Mouse (Mus musculus) liver, embryonic 11.5 days (tissue): ENCODE results near the gene Ppdpf. TPM values are rescaled to one million over a fixed set of nuclear protein-coding genes. Genes with fewer than 3 reads are reported as not detected.

ENCODE experiments used
- ATAC-seq: fragments of 200-750 bp; cut with Nextera tagmentation; replicated peaks from 2 replicates; pipeline ENCODE4 v1.8.0; 2017; ENCODE audit warnings: moderate number of reproducible peaks, mild to moderate bottlenecking, moderate TSS enrichment, moderate library complexity; ENCODE audit not compliant: low FRiP score
- DNase-seq: peaks from one replicate; pipeline ENCODE4 v3.0.0-alpha.2; 2017; ENCODE audit warnings: low spot score
- H3K27ac ChIP-seq: fragments of 300-500 bp; sonication (generic); 2 replicates; pipeline ENCODE4 v1.5.1; 2014; ENCODE audit warnings: mild to moderate bottlenecking, low read depth, low read length, control low read depth
- H3K27me3 ChIP-seq: fragments of 300-500 bp; sonication (generic); replicated peaks from 2 replicates; pipeline ENCODE4 v1.6.1; 2014; ENCODE audit warnings: low read length, mixed read lengths; ENCODE audit not compliant: control insufficient read depth, insufficient read depth
- H3K36me3 ChIP-seq: fragments of 300-500 bp; sonication (generic); 2 replicates; pipeline ENCODE4 v1.6.1; 2014; ENCODE audit warnings: mild to moderate bottlenecking, low read length, moderate library complexity, mixed read lengths; ENCODE audit not compliant: control insufficient read depth, insufficient read depth
- H3K4me1 ChIP-seq: fragments of 300-500 bp; sonication (generic); replicated peaks from 2 replicates; pipeline ENCODE4 v1.6.1; 2014; ENCODE audit warnings: low read length, mixed read lengths; ENCODE audit not compliant: control insufficient read depth, insufficient read depth
- H3K4me2 ChIP-seq: fragments of 300-500 bp; sonication (generic); 2 replicates; pipeline ENCODE4 v1.6.1; 2014; ENCODE audit warnings: mild to moderate bottlenecking, control low read depth, moderate library complexity
- H3K4me3 ChIP-seq: fragments of 300-500 bp; sonication (generic); 2 replicates; pipeline ENCODE4 v1.5.1; 2014; ENCODE audit warnings: low read depth, low read length, control low read depth
- H3K9ac ChIP-seq: fragments of 300-500 bp; sonication (generic); 2 replicates; pipeline ENCODE4 v1.6.1; 2014; ENCODE audit warnings: low read depth, low read length, control low read depth
- H3K9me3 ChIP-seq: fragments of 300-500 bp; sonication (generic); 2 replicates; pipeline ENCODE4 v1.6.1; 2016; ENCODE audit warnings: low read length, inconsistent platforms, mixed read lengths; ENCODE audit not compliant: control insufficient read depth
- WGBS: fragments of 180-500 bp; shearing (Covaris S2); extraction: QIAGEN DNeasy Blood & Tissue Kit; methylation state at CpG from one replicate; pipeline ENCODE4 v1.1.7; 2014; 5-methylcytosine and 5-hydroxymethylcytosine counted together
- polyA plus RNA-seq: library from polyadenylated mRNA; unstranded; fragments of >200 nt; fragmentation: Nextera tagmentation; extraction: Ambion mirVana; gene quantifications from 2 replicates; pipeline ENCODE4 v1.2.1, GENCODE M21; 2014

Gene Ppdpf
- polyA plus RNA-seq, 1 experiment from 2014 or later: 179 TPM

DNA sequence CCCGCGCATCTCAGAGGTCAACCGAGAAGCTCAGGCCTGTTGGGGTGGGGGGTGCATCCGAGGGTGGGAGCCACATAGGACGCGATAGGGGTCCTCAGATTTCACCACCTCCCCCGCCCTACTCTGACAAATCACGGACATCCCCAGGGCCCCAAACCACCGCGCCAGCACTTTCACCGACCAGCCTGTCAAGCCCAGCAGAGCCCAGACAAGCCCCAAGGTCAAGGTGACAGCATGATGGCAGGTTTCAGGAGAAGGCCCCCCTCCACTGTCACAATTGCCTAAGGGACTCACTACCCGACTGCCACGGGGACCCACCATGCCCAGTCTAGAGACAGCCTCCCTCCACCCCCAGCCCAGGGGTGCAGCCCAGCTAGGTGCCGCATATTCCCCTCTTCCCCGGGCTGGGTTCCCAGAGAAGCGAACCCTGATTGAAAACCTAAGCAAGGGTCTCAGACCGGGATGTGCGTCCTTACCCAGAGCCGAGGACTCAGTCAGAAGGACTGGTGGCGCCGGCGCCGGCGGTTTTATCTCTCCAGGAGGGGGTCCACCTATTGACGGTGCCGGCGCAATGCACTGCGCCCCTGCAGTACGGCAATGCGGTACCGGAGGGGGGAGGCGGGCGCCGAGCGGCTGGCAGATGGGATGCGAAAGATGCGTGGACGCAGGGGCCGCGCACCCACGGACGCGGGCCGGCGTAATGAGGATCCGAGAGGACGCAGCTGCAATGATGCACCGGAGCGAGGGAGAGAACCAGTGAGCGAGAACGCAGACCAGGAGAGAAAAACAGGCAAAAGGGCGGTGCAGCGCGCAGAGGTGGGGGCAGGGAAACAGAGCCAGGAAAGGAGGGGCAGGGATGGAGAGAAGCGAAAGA lies 30.6 kb upstream of the Ppdpf start, which contains the start of gene Eef1a2:
Gene Eef1a2 (minus strand): TSS at position 767 of the 874 bp plus-strand sequence.
- no peaks in the 10 kb centered on the region for H3K9me3 ChIP-seq
- ATAC-seq (no peak), DNase-seq (no peak)
- H3K27me3 ChIP-seq: peaks cover 45% of the 10 kb centered on the region
- H3K4me1 ChIP-seq: no peaks in the 10 kb centered on the region
- H3K4me3 ChIP-seq: 0 out of 2 replicates have a peak within 1 kb of the TSS, but pooled peaks have one; percentile 17
- H3K27ac ChIP-seq: no peak within 1 kb of the TSS
- 7% methylated on average over 55 of the region's 55 CpGs for WGBS
- H3K4me2 ChIP-seq: peak within 1 kb of the TSS; percentile 44
- no peaks in the 10 kb centered on the region for H3K36me3 ChIP-seq
- no peak within 1 kb of the TSS for H3K9ac ChIP-seq

- no peak for DNase-seq
- 61% methylated on average over 4 of the region's 4 CpGs for WGBS
- peaks cover 45% of the 10 kb centered on the region for H3K27me3 ChIP-seq
- no peak overlapping the region for H3K9ac ChIP-seq
- no peak for ATAC-seq
- H3K4me1 ChIP-seq: no peaks in the 10 kb centered on the region
- no peaks in the 10 kb centered on the region for H3K9me3 ChIP-seq
- no peaks in the 10 kb centered on the region for H3K36me3 ChIP-seq
- no peak overlapping the region for H3K4me2 ChIP-seq
- H3K4me3 ChIP-seq: no peak overlapping the region
- no peak overlapping the region for H3K27ac ChIP-seq
These were observed 29.9 kb upstream of the Ppdpf start for GRCm38 (mm10) chr2:181157180-181157579.

DNA sequence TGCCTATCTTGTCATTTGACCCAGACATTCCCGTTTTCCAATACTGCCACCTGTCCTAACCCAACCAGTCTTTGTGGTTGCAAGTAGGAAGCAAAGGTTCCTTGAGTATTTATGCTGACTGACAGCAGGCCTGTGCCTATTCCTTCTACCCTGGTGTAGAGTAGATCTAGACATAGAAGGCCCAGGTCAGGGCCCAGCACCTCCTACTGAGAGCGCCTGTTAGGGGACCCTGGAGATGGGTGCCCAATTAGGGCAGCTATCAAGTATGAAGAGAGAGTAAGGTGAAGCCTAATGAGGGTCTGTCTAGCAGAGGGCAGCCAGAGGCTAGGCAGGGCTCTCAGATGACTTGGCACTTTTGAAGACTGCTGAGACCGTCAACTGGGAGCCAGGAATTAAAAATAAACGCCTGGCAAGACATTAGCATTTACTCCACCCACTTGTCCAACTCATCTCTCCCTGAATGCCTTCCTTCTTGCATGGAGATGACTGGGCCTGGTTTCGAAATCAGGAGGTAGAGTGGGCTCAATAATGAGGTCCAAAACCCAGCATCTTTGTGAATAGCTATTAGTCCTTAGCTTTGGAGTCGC lies 29.2 kb upstream of the Ppdpf start:
- peaks cover 45% of the 10 kb centered on the region for H3K27me3 ChIP-seq
- ATAC-seq (no peak), DNase-seq (no peak)
- no peak overlapping the region for H3K27ac ChIP-seq
- H3K4me2 ChIP-seq: no peak overlapping the region
- 63% methylated on average over 6 of the region's 6 CpGs for WGBS
- no peak overlapping the region for H3K4me3 ChIP-seq
- H3K4me1 ChIP-seq: no peaks in the 10 kb centered on the region
- no peaks in the 10 kb centered on the region for H3K9me3 ChIP-seq
- no peak overlapping the region for H3K9ac ChIP-seq
- no peaks in the 10 kb centered on the region for H3K36me3 ChIP-seq

DNA sequence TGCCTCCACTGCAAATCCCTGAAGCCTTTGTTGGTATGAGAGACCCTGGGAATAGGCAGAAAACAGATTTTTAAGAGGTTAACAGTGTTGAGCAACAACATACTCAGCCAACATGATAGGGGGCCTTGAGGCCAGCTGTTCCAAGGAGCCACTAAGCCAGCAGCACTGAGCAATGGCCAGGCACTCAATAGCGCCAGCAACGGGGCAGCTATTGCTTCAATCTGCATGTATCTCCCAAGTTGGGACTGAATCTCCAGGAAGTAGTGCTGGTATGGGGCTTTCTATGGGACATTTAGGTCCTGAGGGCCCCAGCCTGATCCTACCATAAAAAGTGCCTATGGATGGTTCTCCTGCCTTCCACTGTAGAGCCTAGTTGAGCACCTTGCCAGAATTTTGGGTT lies 28.6 kb upstream of the Ppdpf start:
- H3K36me3 ChIP-seq: no peaks in the 10 kb centered on the region
- no peak overlapping the region for H3K9ac ChIP-seq
- peaks cover 39% of the 10 kb centered on the region for H3K27me3 ChIP-seq
- DNase-seq (no peak), ATAC-seq (no peak)
- H3K4me1 ChIP-seq: no peaks in the 10 kb centered on the region
- H3K9me3 ChIP-seq: no peaks in the 10 kb centered on the region
- no peak overlapping the region for H3K4me2 ChIP-seq
- no peak overlapping the region for H3K4me3 ChIP-seq
- 78% methylated on average over 2 of the region's 2 CpGs for WGBS
- H3K27ac ChIP-seq: no peak overlapping the region

DNA sequence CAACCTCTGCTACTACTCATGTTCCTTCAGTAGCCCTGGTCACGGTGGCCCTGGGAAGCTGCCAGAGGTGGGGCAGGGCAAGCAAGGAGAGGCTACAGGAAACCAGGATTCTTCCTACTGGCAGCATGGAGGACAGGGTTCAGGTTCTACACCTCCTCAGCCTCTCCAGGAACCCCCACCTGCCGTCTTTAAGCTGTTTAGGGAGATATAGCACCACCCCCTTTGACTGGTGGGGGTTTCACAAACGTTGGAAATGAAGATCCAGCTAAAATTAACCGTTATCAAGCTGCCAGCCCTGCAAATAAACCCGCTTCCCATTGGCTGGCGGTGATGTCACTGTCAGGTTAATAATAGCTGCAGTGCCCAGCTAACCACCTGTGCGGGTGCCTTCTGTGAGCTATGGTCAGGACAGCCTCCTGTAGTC lies 27.9 kb upstream of the Ppdpf start:
- Histone ChIP-seq H3K4me2 (no peak overlapping the region), H3K27ac (no peak overlapping the region), H3K27me3 (peaks cover 39% of the 10 kb centered on the region), H3K4me3 (no peak overlapping the region), H3K9ac (no peak overlapping the region), H3K9me3 (no peaks in the 10 kb centered on the region), H3K4me1 (no peaks in the 10 kb centered on the region), H3K36me3 (no peaks in the 10 kb centered on the region)
- DNase-seq: no peak
- 48% methylated on average over 7 of the region's 7 CpGs for WGBS
- no peak for ATAC-seq

DNA sequence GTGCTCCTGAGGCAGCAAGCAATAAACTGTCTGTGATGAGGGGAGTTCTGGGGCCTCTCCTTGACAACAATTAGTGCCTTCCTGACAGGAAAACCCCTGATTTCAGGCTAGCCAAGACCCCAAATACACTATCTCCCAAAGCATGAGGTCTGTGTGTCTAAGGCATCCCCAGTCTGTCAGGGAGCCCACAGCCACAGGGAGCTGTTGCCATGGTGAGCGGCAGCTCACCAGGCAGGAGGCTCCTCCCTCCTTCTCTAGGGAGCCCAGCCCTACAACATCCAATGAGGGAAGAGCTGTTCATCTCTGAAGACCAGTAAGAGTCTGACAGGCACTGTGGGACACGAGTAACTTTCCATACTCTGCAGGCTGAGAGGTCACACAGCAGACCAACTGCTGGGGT lies 27.3 kb upstream of the Ppdpf start:
- no peaks in the 10 kb centered on the region for H3K36me3 ChIP-seq
- no peak overlapping the region for H3K27ac ChIP-seq
- H3K4me1 ChIP-seq: no peaks in the 10 kb centered on the region
- H3K4me3 ChIP-seq: no peak overlapping the region
- no peaks in the 10 kb centered on the region for H3K9me3 ChIP-seq
- no peak for ATAC-seq
- 5% methylated on average over 2 of the region's 2 CpGs for WGBS
- DNase-seq: no peak
- no peak overlapping the region for H3K4me2 ChIP-seq
- H3K27me3 ChIP-seq: peaks cover 36% of the 10 kb centered on the region
- H3K9ac ChIP-seq: no peak overlapping the region

DNA sequence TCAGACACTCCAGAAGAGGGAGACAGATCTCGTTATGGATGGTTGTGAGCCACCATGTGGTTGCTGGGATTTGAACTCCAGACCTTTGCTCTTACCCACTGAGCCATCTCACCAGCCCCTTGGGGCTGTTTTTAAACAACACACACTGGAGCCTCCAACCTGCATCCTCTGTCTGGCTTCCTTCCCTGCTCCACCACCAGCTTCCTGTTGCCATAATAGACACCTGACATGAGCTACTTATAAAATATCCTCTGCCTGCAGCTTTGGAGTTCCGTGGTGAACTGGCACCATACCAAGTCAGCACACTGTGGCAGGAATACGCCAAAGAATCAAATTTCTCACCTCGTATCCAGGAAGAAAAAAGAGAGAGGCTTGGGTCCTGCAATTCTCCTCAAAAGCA lies 26.2 kb upstream of the Ppdpf start:
- WGBS: 71% methylated on average over 4 of the region's 4 CpGs
- H3K4me3 ChIP-seq: no peak overlapping the region
- H3K36me3 ChIP-seq: no peaks in the 10 kb centered on the region
- H3K27ac ChIP-seq: no peak overlapping the region
- H3K9ac ChIP-seq: no peak overlapping the region
- H3K4me2 ChIP-seq: no peak overlapping the region
- DNase-seq (no peak), ATAC-seq (no peak)
- peaks cover 25% of the 10 kb centered on the region for H3K27me3 ChIP-seq
- no peaks in the 10 kb centered on the region for H3K9me3 ChIP-seq
- H3K4me1 ChIP-seq: no peaks in the 10 kb centered on the region

- H3K4me3 ChIP-seq: no peak overlapping the region
- ATAC-seq: no peak
- H3K9ac ChIP-seq: no peak overlapping the region
- H3K27ac ChIP-seq: no peak overlapping the region
- WGBS: 81% methylated on average over 5 of the region's 5 CpGs
- no peak for DNase-seq
- H3K4me2 ChIP-seq: no peak overlapping the region
- no peaks in the 10 kb centered on the region; the same call in 1 of the 2 replicates for H3K27me3 ChIP-seq
- H3K4me1 ChIP-seq: no peaks in the 10 kb centered on the region
- H3K9me3 ChIP-seq: no peaks in the 10 kb centered on the region
- H3K36me3 ChIP-seq: no peaks in the 10 kb centered on the region
These were observed 20.6 kb upstream of the Ppdpf start for GRCm38 (mm10) chr2:181166469-181166868.

- DNase-seq: no peak
- 82% methylated on average over 3 of the region's 3 CpGs for WGBS
- Histone ChIP-seq H3K27ac (no peak overlapping the region), H3K4me1 (no peaks in the 10 kb centered on the region), H3K36me3 (no peaks in the 10 kb centered on the region), H3K4me2 (no peak overlapping the region), H3K9ac (no peak overlapping the region), H3K9me3 (no peaks in the 10 kb centered on the region), H3K27me3 (no peaks in the 10 kb centered on the region), H3K4me3 (no peak overlapping the region)
- no peak for ATAC-seq
These were observed 12.4 kb upstream of the Ppdpf start for GRCm38 (mm10) chr2:181174646-181175045.
